Mouse (Mus musculus) urinary bladder, postnatal 4 days (tissue): ENCODE results near the gene Krtap26-1.

Experiments used
- DNase-seq, 2 experiments: peaks; one replicate each; pipeline ENCODE4 v3.0.0; 2021 to 2022; ENCODE audit warnings: low spot score in 2 of 2

Gene Krtap26-1

DNA sequence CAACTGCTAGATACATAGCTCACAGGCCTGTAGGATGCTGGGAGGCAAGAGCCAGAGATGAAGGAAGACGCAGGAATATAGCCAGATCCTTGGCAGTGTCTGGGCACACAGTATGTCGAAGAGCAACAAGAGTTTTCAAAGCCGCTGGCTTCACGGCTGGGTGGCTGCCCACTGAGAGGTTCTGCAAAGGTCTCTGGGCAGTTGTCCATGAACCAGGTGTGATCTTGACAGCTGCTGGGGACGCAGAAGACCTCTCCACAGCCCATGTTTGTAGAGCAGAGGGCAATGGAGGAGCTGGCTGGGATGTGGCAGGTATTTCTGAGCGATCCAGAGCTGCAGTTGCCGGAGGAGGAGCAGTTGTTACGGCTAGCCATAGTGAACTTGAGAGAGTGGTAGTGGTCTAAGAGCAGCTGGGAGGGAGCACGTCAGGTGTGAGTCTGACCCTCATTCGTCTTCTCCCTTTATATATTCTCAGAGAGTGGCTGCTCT, at the start of gene Krtap26-1:
Gene Krtap26-1, minus strand, starts transcription at position 439 of the 489 bp plus-strand sequence.
- no peak for DNase-seq

DNA sequence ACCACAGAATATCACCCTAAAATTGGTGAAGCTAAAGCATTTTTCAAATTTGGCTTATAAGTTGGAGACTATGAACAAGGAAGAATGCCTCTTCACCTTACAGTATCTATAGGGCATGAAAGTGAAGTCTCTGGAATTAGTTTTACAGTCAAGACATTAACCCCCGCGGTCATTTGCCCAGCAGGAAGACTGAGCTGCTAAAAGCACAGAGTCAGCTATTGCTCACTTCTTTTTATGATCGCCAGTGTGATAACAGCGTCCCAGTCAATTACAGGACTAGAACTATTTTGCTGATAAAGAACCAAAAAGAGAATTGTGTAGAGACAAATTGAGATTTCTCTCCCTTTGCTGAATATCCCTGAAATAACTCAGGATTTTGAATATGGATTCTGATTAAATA, 48.7 kb upstream of the Krtap26-1 start:
- no peak for DNase-seq

DNA sequence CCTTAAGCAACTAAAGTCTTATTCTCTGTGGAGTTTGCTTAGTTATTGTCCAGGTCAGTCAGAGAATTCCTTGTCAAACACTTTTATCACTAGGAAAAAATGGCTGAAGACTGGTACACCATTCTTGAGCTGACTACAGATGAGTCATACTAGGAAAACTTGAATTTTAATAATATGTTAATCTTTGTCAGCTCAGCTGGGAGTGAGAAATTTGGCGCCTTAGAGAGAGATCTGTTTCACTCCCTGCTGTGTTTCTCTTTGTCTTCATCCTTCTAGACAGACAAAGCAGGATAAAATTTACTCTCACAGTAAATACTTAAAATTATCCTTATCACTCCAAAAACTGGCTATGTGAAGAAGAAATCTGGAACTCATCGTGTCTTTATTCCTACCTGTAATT, 33.7 kb upstream of the Krtap26-1 start:
- no peak for DNase-seq

DNA sequence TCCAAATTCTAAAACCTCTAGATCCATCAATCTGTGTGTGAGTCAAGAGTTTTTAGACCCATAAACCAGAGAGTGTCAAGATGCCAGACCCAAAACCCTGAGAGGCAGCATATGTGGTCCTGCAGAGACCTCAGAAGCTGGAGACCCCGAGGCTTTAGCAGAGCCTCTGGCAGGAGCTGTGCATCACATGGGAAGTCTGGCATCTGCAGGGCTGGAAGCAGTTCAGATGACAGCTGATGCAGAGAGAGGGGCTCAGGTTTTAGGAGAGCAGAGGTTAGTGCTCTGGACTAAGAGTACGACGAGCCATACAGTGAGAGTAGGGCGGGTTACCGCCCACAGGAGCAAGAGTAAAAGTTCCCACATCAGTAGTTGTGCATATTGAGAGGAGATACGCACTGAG, 31.5 kb upstream of the Krtap26-1 start:
- no peak for DNase-seq

DNA sequence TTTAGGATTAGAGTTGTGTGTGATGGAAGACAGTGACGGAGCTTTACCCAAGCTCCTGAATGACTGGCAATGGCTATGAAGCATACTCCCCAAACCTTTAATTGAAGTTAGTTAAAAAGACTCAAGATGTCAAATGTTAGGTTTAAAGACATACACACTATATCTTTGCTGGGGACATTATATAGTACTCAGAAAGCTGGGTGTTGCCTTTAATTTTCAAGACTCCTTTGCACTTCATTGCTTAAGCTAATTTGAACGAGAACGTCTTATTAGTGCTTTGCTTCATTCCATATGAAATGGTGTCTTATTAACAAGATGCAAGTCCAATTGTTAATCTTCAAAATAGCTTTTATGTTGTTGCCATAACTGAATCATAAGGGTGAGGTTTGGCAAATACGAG, 24.0 kb upstream of the Krtap26-1 start, which contains the start of gene Krtap27-1:
Gene Krtap27-1, minus strand, starts transcription at position 101 of the 400 bp plus-strand sequence.
- DNase-seq = no peak

DNA sequence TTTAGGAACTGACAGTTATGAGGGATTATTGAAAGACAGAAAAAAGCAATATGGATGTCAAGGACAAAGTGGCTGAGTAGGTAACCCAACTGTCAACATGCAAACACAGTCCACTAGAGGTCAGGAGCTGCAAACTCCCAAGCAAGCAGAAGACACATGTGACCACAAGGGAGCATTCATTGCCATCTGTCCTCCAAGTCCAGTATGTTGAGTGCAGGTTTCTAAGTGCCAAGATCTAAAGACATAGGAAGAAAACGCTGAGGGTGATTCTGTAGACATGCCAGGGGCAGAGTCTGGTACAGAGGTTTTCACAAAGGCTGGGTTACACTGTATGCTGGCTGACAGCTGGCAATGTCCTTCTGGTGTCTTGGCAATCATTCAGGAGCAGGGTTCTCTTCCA, 9.8 kb upstream of the Krtap26-1 start:
- DNase-seq = no peak

DNA sequence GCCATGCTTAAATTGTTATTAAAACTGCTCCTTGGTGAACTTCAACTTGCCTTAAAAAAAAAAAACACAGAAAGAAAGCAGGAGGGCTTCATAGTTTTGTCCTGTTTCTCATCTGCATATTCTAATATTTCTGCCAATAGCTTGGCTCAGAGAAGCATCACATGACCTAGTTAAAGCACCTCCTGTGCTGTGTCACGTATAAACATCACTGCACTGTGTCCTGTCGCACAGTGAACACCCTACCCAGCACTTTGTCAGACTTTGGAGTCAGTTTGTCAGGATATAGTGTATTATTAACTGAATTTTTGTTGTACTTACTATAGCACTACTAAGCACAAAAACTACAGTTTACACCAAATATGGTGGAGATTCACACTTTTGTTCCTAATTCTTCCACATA, 4.4 kb upstream of the Krtap26-1 start:
- DNase-seq = no peak

DNA sequence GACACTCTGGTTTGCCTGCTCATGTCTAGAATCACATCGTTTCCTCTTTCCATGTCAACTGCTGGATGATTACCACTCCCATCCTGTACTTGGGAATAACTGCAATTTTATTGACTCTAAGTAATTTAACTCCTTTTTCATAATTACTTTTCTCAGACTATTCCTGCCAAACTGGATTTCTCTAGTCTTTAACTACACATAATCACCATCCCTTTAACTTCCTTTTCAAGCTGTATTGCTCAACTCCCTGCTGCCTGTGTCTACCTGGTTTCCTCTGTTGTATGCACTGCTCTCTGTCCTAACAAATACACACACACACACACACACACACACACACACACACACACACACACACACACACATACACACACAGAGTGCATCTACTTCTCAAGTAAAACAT, 3.5 kb upstream of the Krtap26-1 start:
- DNase-seq = no peak

DNA sequence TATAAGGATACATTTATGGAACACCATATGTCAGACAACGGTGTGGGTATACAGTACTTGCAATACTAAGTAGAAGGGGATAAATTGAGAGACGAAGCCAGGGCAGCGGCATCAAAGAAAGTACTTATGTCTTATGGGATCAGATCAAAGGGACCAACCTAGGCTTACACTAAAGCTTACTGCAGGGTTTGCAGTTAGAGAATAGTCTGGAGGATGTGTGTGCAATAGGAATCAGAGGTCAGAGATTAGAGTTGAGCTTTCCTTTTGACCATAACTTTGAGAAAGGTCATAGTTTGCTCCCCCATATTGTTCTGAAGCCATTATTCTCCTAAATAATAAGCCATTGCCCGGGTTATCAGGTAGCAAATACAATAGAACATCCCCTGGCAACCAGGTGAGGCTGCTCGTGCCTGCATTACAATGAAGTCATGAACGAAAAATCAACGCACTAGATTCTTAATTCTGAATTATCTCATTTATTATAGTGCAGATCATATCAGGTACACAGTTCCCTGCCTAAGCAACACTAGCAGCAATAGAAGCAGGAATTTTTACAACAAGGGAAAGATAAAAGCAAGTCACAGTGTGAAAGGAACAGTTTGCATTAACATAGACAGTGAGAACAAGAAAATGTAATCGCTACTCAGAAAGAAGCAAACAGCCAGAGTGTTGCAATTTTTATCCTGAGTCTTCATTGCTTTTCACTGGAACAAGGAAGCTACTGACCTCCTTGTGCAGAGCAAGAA, 1.1 kb downstream of the Krtap26-1 start:
- no peak for DNase-seq

DNA sequence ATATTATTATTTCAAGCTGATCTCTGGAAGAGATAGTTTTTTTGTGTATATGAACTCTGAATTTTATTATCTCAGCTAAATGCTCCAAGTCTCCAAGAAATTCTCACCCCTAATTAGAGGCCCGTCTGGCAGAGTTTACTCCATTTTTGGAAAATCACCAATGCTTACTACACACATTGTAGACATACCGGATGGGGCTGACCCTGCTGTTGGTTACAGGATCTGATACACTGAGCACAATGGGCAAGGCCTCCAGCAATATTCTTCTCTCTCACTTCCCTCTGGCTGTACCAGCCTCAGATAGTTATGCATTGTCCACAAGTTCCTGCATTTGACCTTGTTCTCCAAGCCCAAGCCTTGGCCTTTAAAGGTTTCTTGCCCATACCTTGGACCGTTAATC, 7.5 kb downstream of the Krtap26-1 start:
- no peak for DNase-seq

DNA sequence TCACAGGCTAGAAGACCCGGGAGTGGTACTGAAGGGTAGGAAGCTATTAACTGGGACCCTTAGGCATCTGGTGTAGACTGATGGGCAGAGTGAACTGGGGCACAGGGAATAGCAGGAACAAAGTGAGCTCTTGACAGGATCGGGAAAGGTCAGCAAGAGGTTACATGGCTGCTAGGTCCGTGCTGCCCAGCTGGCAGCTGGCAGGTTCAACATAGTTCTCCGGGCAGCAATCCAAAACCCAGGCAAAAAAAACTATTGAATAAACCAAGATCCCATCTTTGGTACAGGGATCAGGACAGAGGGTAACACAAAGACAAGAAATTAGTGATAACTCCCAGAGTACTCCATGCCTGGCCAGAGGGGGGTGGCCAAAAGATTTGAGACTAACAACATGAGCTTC, 12.5 kb downstream of the Krtap26-1 start:
- no peak for DNase-seq

DNA sequence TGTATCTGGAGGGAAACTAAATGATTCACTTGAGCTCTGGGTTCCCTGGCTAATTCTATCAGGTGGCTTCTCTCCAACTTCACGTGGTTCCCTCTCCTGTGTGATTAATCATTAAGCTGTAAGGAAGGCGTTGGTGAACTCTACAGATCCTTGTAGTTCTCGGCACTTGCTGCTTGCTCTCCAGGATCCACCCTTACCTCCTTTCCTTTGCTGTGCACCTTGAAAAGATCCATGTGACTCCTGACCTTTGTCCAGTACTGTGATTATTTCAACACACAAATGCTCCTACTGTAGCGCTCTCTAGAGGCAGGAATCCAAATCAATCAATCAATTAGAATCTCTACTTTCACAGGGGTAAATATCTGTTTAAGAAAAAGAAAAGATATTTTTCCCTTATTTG, 16.1 kb downstream of the Krtap26-1 start:
- DNase-seq = no peak

DNA sequence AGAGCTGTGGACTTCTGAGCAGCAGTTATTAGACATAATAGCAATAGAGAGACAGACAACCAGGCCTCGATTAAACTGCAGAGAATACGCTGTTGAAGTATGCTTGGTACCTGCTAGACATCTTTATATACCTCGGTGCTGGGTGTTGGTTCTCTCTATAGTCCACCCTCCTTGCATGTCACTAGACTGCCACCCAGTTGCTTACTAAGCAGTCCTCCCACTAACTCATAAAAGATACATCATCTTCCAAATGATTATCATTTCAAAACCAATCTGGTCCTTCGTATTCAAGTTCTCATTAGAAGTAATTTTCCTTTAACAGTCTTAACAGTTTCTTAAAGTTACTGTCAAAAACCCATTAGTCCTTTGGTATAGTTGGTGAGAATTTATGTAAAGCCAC, 20.0 kb downstream of the Krtap26-1 start, which contains the start of gene 2310079G19Rik:
Gene 2310079G19Rik, minus strand, starts transcription at position 101 of the 400 bp plus-strand sequence.
- no peak for DNase-seq

DNA sequence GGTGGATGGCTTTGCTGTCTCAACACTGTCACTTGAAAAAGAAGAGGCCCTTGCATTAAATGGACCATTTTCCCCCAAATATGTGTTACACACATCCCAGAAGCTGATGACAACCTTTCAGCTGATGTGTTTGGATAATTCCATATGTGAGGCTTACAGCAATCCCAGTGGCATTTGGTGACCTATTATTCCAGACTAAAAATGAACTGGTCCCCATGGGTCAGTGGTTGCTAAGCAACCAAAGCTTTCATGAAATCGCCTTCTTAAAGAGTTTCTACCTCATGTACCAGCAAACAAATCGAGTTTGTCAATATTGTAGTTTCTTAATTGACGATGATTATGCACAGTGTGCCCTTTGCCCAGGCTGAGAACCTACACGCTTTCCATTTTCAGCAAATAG, 34.9 kb downstream of the Krtap26-1 start:
- no peak for DNase-seq

DNA sequence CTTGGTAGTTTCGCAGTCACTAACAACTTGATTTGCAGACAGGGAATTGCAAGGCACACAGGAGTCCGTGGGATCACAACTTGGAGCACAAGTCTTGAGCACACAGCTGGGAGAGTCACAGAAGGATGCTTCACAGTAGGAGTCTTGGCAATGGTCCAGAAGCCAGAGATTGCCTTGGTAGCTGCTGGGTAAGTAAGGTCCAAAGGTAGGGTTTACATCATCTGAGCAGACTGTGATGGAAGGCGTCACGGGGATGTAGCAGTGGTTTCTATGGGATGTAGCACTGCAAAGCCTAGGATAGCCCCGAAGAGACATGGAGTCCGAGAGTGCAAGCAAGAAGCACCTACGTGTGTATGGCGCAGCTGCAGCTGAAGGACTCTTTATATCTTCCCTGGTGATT, 35.7 kb downstream of the Krtap26-1 start, which contains the start of gene Krtap24-1:
Gene Krtap24-1, minus strand, starts transcription at position 358 of the 400 bp plus-strand sequence.
- DNase-seq = no peak

DNA sequence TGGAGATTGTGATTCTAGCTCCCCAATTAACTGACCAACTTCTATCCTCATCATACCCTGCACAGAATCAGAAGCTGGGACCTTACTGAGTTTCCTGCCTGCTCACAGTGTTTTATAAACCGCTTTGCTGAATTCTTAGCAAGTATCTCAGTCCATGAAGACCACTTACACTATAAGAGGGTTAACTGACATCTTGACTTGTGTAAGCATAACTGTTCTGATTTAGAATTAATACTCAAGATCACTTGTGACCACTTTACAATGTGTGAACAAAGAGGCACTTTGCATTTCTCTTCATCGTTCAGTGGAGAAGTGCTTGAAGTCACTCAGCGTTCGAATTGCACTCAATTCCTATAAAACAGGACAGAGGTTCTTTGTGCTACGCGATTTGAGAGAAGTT, 43.0 kb downstream of the Krtap26-1 start:
- DNase-seq = no peak

DNA sequence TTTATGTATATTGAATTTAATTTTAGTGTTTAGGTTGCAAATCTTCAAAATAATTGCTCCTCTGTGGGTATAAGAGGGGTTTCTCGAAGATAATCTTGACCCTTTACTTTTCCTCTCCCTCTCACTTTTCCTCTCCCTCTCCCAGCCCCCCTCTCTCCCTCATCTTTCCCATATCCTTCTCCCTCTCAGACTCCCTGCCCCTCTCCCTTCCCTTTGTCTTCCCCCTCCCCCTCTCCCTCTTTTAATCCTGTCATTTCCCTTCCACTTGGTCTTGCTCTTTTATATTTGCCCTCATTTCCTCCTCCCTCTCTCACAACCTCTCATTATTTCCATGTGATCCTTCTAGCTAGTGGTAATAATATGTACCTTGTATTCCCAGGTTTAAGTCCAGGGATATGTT, 45.1 kb downstream of the Krtap26-1 start:
- DNase-seq = no peak

DNA sequence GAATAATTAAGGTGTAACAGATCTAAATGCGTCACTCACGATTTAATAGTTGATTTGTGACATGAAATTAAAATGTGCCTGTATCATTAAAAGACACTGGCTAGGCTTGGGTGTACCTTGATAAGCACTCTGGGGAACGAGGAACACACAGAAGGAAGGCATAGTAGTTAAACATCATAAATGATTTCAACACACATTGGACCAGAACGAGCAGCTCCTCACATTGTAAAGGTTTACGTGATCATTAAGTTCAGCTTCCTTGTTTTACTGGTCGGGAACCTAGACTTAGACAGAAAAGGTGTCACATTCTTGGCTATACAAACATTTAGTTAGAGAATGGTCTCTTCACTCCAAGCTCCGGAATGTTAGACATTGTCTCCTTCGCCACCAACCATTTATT, 47.3 kb downstream of the Krtap26-1 start:
- DNase-seq = no peak

DNA sequence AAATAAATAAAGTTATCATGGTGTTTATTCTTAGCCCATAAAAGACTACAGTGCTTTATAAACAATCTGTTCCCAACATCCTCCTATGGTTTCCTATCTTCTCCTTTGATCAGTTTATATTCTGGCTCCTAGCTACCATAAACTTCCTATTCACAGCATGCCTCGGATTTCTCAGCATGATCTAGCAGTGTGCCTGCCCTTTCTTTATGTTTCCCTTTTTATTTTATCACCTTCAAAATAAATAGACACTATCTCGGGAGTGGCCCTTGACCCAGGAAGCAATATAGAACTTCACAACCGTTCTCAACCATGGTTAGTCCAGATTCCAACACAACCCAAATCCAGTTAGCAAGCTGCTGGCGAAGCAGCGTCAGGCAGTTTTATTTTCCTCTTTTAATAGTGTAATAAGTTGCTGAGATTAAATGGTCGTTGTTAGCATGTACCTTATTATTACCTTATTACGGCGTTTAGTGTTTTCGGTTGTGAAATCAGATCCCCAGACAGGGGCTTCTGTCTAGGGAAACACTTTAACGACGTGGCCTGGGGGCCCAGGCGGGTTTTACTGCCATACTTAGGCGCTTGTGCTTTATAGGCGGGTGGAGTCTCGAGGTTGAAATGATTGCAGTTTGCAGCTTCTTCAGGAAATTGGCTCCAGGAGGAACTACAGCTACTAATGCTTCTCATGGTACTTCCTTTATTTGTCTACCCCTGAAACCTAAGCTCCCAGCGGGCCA, 47.9 kb downstream of the Krtap26-1 start:
- no peak for DNase-seq
